Mouse (Mus musculus) cerebellum, adult 11-12 months (tissue): ENCODE data around the gene Tunar.

Source experiments
- DNase-seq: peaks from one replicate; pipeline ENCODE4 v3.0.0; 2022

Tunar gene

GRCm38 (mm10) chr12:105333570-105333969 is at the start of gene Tunar:
TSS of gene Tunar (plus strand) at chr12:105333870.
- no peak for DNase-seq

GRCm38 (mm10) chr12:105312571-105313035 is 21.1 kb upstream of the Tunar start:
- DNase-seq = peak; percentile 67

- no peak for DNase-seq
Observed at GRCm38 (mm10) chr12:105314328-105314727, 19.3 kb upstream of the Tunar start.

- no peak for DNase-seq
Observed at GRCm38 (mm10) chr12:105322160-105322559, 11.5 kb upstream of the Tunar start.

- peak; percentile 88 for DNase-seq
Observed at GRCm38 (mm10) chr12:105327051-105327450, 6.6 kb upstream of the Tunar start.

GRCm38 (mm10) chr12:105328396-105328795 is 5.3 kb upstream of the Tunar start:
- DNase-seq = no peak

- peak; percentile 70 for DNase-seq
Observed at GRCm38 (mm10) chr12:105336094-105336420, 2.4 kb downstream of the Tunar start.

- DNase-seq = peak; percentile 71
Observed at GRCm38 (mm10) chr12:105336421-105337289, 3.0 kb downstream of the Tunar start.

- peak; percentile 62 for DNase-seq
Observed at GRCm38 (mm10) chr12:105337290-105338005, 3.8 kb downstream of the Tunar start.

- DNase-seq = peak; percentile 80
Observed at GRCm38 (mm10) chr12:105338256-105338977, 4.7 kb downstream of the Tunar start.

GRCm38 (mm10) chr12:105341523-105341922 is 7.9 kb downstream of the Tunar start:
- no peak for DNase-seq

GRCm38 (mm10) chr12:105344460-105344859 is 10.8 kb downstream of the Tunar start:
- DNase-seq = no peak

GRCm38 (mm10) chr12:105346861-105347260 is 13.2 kb downstream of the Tunar start:
- no peak for DNase-seq

- peak; percentile 93 for DNase-seq
Observed at GRCm38 (mm10) chr12:105347261-105347660, 13.6 kb downstream of the Tunar start.

- DNase-seq = peak; percentile 86
Observed at GRCm38 (mm10) chr12:105354266-105354665, 20.6 kb downstream of the Tunar start.

- peak; percentile 39 for DNase-seq
Observed at GRCm38 (mm10) chr12:105354772-105355171, 21.1 kb downstream of the Tunar start.

- peak; percentile 37 for DNase-seq
Observed at GRCm38 (mm10) chr12:105356781-105357180, 23.1 kb downstream of the Tunar start.

- no peak for DNase-seq
Observed at GRCm38 (mm10) chr12:105363648-105364047, 30.0 kb downstream of the Tunar start.

- DNase-seq = no peak
Observed at GRCm38 (mm10) chr12:105374564-105374963, 40.9 kb downstream of the Tunar start.

GRCm38 (mm10) chr12:105376976-105377375 is 43.3 kb downstream of the Tunar start:
- DNase-seq = peak; percentile 60

- no peak for DNase-seq
Observed at GRCm38 (mm10) chr12:105382733-105383132, 49.1 kb downstream of the Tunar start.

GRCm38 (mm10) chr12:105394671-105395070 is 61.0 kb downstream of the Tunar start:
- no peak for DNase-seq

GRCm38 (mm10) chr12:105398172-105398571 is 64.5 kb downstream of the Tunar start:
- no peak for DNase-seq
